Mouse (Mus musculus): Measurements from ENCODE around the gene Top3b. TPM values are rescaled to one million over a fixed set of nuclear protein-coding genes. Genes with fewer than 3 reads are reported as not detected.
A peak's percentile ranks its signal among the peaks of the same experiment; 100 is the strongest.
"Not testable (repeated sequence)": the region's sequence is repeated elsewhere in the genome, so short reads cannot be mapped to it uniquely, and the experiment has no call there.

The Top3b gene
- 11.5 and 26.0 TPM in 2 replicates for polyA plus RNA-seq (2012; ENCODE audit: insufficient read depth, low replicate concordance)

DNA sequence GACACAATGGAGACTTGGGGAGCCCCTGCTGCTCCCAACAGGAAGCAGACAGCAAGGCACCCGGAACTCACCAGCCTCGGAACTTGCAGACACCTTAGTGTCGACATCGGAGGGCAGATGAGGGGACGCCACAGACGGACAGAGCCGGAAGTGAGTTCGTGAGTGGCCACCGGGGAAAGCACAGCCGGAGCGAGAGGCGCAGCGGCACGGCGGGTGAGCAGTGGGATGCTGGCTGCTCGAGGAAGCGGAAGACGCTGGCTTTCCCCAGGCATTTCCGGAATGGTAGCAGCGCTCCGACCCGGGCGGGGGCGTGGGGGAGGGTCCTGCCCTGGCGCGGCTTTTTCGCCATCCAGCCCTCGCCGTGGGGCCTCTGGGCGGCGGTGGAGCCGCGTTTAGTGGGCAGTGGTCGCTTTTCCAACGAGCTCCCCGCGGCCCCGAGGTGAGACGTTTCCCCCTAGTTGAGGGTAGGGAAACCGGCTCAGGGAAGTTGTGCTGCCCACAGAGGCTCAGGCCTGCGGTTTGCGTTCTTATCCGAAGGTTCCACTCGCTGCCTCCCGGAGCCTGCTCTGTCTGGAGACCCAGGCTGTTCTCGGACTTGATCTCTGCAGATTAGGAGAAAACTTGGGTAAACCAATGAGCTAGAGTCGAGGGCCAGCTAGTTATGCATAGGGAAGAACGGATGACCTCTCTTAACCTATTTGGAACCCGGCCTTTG, at the start of gene Top3b, which contains the start of gene Vpreb1:
Gene Top3b, plus strand, starts transcription at position 120 of the 715 bp plus-strand sequence.
Gene Vpreb1, minus strand, starts transcription at position 227 of the 715 bp plus-strand sequence.
- Histone ChIP-seq H3K36me3 (replicated peaks; ENCODE audit: low read length) (peaks cover 20% of the 10 kb centered on the region), H3K27me3 (replicated peaks) (no peaks in the 10 kb centered on the region), H3K9me3 (no peaks in the 10 kb centered on the region), H3K4me1 (peaks cover 43% of the 10 kb centered on the region), H3K4me3 (replicated peaks) (peak within 1 kb of the TSS; percentile 97)
- peak; percentile 53; the same call in 1 of the 2 replicates for TF ChIP-seq FLI1 (IDR thresholded peaks at IDR 0.05; ENCODE audit: low read length)
- no peak for TF ChIP-seq GATA1 (IDR thresholded peaks at IDR 0.05; ENCODE audit: borderline replicate concordance, low read length)

DNA sequence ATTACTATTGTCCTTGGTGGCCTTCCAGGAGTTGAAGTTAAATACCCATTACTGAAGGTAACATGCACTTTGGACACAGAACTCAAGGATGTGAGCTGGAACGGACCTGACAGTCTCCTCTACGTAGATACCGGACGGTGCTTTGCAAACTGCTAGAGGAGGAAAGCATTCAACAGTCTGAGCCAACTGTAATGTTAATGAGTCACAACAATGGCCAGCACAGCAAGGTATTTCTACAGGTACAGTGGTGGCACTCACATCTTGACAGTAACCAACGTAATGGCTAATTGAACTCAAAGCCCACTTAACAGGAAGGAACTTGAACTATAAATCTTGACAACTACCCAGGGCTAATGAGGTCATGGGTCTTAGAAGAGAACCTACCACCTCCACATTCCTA, 45.1 kb upstream of the Top3b start:
- Histone ChIP-seq H3K4me3 (replicated peaks) (no peak overlapping the region), H3K36me3 (replicated peaks; ENCODE audit: low read length) (no peaks in the 10 kb centered on the region), H3K4me1 (peaks cover 9% of the 10 kb centered on the region), H3K9me3 (no peaks in the 10 kb centered on the region; the same call in 1 of the 2 replicates), H3K27me3 (replicated peaks) (peaks cover 6% of the 10 kb centered on the region)
- no peak for TF ChIP-seq GATA1 (IDR thresholded peaks at IDR 0.05; ENCODE audit: borderline replicate concordance, low read length)
- no peak for TF ChIP-seq FLI1 (IDR thresholded peaks at IDR 0.05; ENCODE audit: low read length)

DNA sequence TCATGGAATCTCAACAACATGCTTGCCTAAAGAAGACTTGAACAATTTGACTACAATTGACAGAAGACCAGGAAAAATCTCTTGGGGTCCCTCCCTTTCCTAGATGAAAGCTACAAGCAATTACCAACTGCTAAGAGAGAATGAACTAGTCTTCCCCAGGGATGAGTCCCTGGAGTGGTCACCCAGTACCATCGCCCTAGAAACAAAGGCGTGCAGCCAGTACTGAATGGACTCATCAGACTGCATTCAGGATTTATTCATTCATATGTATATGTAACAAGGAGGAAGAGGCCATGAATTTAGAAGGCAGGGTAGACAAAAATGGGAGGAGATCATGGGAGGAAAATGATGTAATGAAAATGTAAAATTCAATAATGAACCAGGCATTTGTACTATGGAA, 44.3 kb upstream of the Top3b start:
- peaks cover 6% of the 10 kb centered on the region for H3K27me3 ChIP-seq (replicated peaks)
- no peak for TF ChIP-seq GATA1 (IDR thresholded peaks at IDR 0.05; ENCODE audit: borderline replicate concordance, low read length)
- no peak for TF ChIP-seq FLI1 (IDR thresholded peaks at IDR 0.05; ENCODE audit: low read length)
- H3K4me3 ChIP-seq (replicated peaks): no peak overlapping the region
- peaks cover 9% of the 10 kb centered on the region for H3K4me1 ChIP-seq
- H3K9me3 ChIP-seq: no peaks in the 10 kb centered on the region; the same call in 1 of the 2 replicates
- no peaks in the 10 kb centered on the region for H3K36me3 ChIP-seq (replicated peaks; ENCODE audit: low read length)

GRCm38 (mm10) chr16:16828757-16829615, 41.5 kb upstream of the Top3b start, which contains the start of gene Spag6l:
Spag6l (minus strand) TSS chr16:16829456.
- Histone ChIP-seq H3K4me3 (replicated peaks) (peak within 1 kb of the TSS; percentile 93), H3K36me3 (replicated peaks; ENCODE audit: low read length) (no peaks in the 10 kb centered on the region), H3K27me3 (replicated peaks) (peaks cover 6% of the 10 kb centered on the region), H3K9me3 (no peaks in the 10 kb centered on the region; the same call in 1 of the 2 replicates), H3K4me1 (peaks cover 9% of the 10 kb centered on the region)
- TF ChIP-seq GATA1 (IDR thresholded peaks at IDR 0.05; ENCODE audit: borderline replicate concordance, low read length): no peak
- no peak for TF ChIP-seq FLI1 (IDR thresholded peaks at IDR 0.05; ENCODE audit: low read length)

DNA sequence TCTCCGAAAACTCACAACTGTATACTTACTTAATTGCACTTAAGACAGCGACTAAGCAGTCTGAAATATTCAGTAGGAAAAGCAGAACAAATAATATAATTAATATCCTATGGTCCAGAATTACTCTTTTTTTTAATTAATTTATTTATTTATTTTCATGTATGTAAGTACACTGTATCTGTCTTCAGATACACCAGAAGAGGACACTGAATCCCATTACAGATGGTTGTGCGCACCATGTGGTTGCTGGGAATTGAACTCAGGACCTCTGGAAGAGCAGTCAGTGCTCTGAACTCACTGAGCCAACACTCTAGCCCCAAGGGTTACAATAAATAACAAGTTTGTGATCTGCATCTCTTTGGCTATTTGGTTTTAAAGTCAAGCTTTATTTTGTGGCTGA, 40.9 kb upstream of the Top3b start:
- no peaks in the 10 kb centered on the region; the same call in 1 of the 2 replicates for H3K9me3 ChIP-seq
- no peaks in the 10 kb centered on the region for H3K36me3 ChIP-seq (replicated peaks; ENCODE audit: low read length)
- H3K4me1 ChIP-seq: peaks cover 9% of the 10 kb centered on the region
- H3K4me3 ChIP-seq (replicated peaks): no peak overlapping the region
- TF ChIP-seq GATA1 (IDR thresholded peaks at IDR 0.05; ENCODE audit: borderline replicate concordance, low read length): no peak
- TF ChIP-seq FLI1 (IDR thresholded peaks at IDR 0.05; ENCODE audit: low read length): no peak
- H3K27me3 ChIP-seq (replicated peaks): peaks cover 6% of the 10 kb centered on the region

GRCm38 (mm10) chr16:16849196-16849595, 21.3 kb upstream of the Top3b start:
- H3K9me3 ChIP-seq: 0 out of 2 replicates have a peak, but pooled peaks cover 3% of the 10 kb centered on the region
- TF ChIP-seq GATA1 (IDR thresholded peaks at IDR 0.05; ENCODE audit: borderline replicate concordance, low read length) (no peak), FLI1 (IDR thresholded peaks at IDR 0.05; ENCODE audit: low read length) (no peak)
- H3K4me1 ChIP-seq: peaks cover 3% of the 10 kb centered on the region; the same call in 1 of the 2 replicates
- no peaks in the 10 kb centered on the region for H3K36me3 ChIP-seq (replicated peaks; ENCODE audit: low read length)
- no peak overlapping the region for H3K4me3 ChIP-seq (replicated peaks)
- no peaks in the 10 kb centered on the region for H3K27me3 ChIP-seq (replicated peaks)

GRCm38 (mm10) chr16:16852411-16852810, 18.1 kb upstream of the Top3b start:
- H3K9me3 ChIP-seq: 0 out of 2 replicates have a peak, but pooled peaks cover 3% of the 10 kb centered on the region
- no peak overlapping the region for H3K4me3 ChIP-seq (replicated peaks)
- H3K4me1 ChIP-seq: peaks cover 16% of the 10 kb centered on the region
- no peak for TF ChIP-seq GATA1 (IDR thresholded peaks at IDR 0.05; ENCODE audit: borderline replicate concordance, low read length)
- TF ChIP-seq FLI1 (IDR thresholded peaks at IDR 0.05; ENCODE audit: low read length): no peak
- no peaks in the 10 kb centered on the region for H3K36me3 ChIP-seq (replicated peaks; ENCODE audit: low read length)
- H3K27me3 ChIP-seq (replicated peaks): no peaks in the 10 kb centered on the region

- Histone ChIP-seq H3K4me1 (peaks cover 25% of the 10 kb centered on the region), H3K36me3 (replicated peaks; ENCODE audit: low read length) (no peaks in the 10 kb centered on the region), H3K27me3 (replicated peaks) (no peaks in the 10 kb centered on the region), H3K9me3 (no peaks in the 10 kb centered on the region), H3K4me3 (replicated peaks) (no peak overlapping the region)
- TF ChIP-seq GATA1 (IDR thresholded peaks at IDR 0.05; ENCODE audit: borderline replicate concordance, low read length) (no peak), FLI1 (IDR thresholded peaks at IDR 0.05; ENCODE audit: low read length) (no peak)
These were observed 15.7 kb upstream of the Top3b start for GRCm38 (mm10) chr16:16854836-16855235.

- Histone ChIP-seq H3K27me3 (replicated peaks) (no peaks in the 10 kb centered on the region), H3K9me3 (no peaks in the 10 kb centered on the region), H3K4me3 (replicated peaks) (no peak overlapping the region), H3K4me1 (peaks cover 25% of the 10 kb centered on the region), H3K36me3 (replicated peaks; ENCODE audit: low read length) (no peaks in the 10 kb centered on the region)
- no peak for TF ChIP-seq GATA1 (IDR thresholded peaks at IDR 0.05; ENCODE audit: borderline replicate concordance, low read length)
- no peak for TF ChIP-seq FLI1 (IDR thresholded peaks at IDR 0.05; ENCODE audit: low read length)
These were observed 15.0 kb upstream of the Top3b start for GRCm38 (mm10) chr16:16855541-16855940.

DNA sequence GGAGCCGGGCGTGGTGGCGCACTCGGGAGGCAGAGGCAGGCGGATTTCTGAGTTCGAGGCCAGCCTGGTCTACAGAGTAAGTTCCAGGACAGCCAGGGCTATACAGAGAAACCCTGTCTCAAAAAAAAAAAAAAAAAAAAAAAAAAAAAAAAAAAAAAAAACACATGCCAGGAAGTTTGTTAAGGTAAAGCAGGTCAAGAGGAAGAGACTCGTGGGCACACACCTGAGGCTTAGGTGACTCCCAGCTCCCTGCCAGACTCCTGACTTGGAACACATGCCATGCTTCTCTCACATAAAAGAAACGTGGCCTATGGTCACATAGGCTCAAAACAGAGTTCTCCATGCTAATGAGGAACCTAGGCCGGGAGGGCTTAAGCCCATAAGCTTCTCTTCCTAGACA, 14.5 kb upstream of the Top3b start:
- H3K27me3 ChIP-seq (replicated peaks); H3K36me3 ChIP-seq (replicated peaks; ENCODE audit: low read length); H3K9me3 ChIP-seq; H3K4me3 ChIP-seq (replicated peaks): not testable (repeated sequence)
- peaks cover 25% of the 10 kb centered on the region for H3K4me1 ChIP-seq
